Mouse (Mus musculus) layer of hippocampus, adult 18-20 months (tissue): ENCODE data around the gene Vil1. TPM values are rescaled to one million over a fixed set of nuclear protein-coding genes. Genes with fewer than 3 reads are reported as not detected.

Experiments
- DNase-seq, 2 experiments: peaks; one replicate each; pipeline ENCODE4 v3.0.0; 2022; ENCODE audit warnings: low spot score in 2 of 2
- long read RNA-seq: library from polyadenylated mRNA; stranded (forward); transcript quantifications from one replicate; pipeline ENCODE4 v2.0.0, GENCODE M21; 2021
- total RNA-seq, 2 experiments: library from RNA; stranded (reverse); gene quantifications; 2 replicates each; pipeline ENCODE4 v1.2.3; 2021

The Vil1 gene
- total RNA-seq, result under 1 TPM; 0.32 to 0.36 TPM
- long read RNA-seq, partial matches to known transcripts, result 1 of 29 reads
- long read RNA-seq, other reads (novel, unspliced or antisense), result 28 of 29 reads

GRCm38 (mm10) chr1:74408589-74409504 is at the start of gene Vil1:
Gene Vil1, plus strand, starts transcription at chr1:74409376.
- DNase-seq, result no peak

GRCm38 (mm10) chr1:74359952-74360517 is 49.1 kb upstream of the Vil1 start:
- DNase-seq, result no peak

GRCm38 (mm10) chr1:74361812-74362211 is 47.4 kb upstream of the Vil1 start, which contains the start of gene Catip:
Gene Catip, plus strand, starts transcription at chr1:74362108.
- peak; percentile 60 to 87 for DNase-seq

- DNase-seq, result peak in 1 of 2 experiments; percentile 22
Measured at GRCm38 (mm10) chr1:74362325-74363229, 46.6 kb upstream of the Vil1 start.

- no peak for DNase-seq
Measured at GRCm38 (mm10) chr1:74363437-74363836, 45.7 kb upstream of the Vil1 start.

- DNase-seq, result no peak
Measured at GRCm38 (mm10) chr1:74364270-74364669, 44.9 kb upstream of the Vil1 start.

GRCm38 (mm10) chr1:74367886-74368645 is 41.1 kb upstream of the Vil1 start:
- DNase-seq, result peak in 1 of 2 experiments; percentile 36

GRCm38 (mm10) chr1:74370040-74370439 is 39.1 kb upstream of the Vil1 start:
- DNase-seq, result no peak

GRCm38 (mm10) chr1:74373372-74373771 is 35.8 kb upstream of the Vil1 start:
- no peak for DNase-seq

GRCm38 (mm10) chr1:74374980-74375379 is 34.2 kb upstream of the Vil1 start, which contains the start of gene Slc11a1:
Gene Slc11a1, plus strand, starts transcription at chr1:74375195.
- DNase-seq, result no peak

GRCm38 (mm10) chr1:74375561-74375960 is 33.6 kb upstream of the Vil1 start:
- no peak for DNase-seq

- DNase-seq, result no peak
Measured at GRCm38 (mm10) chr1:74376396-74376795, 32.8 kb upstream of the Vil1 start.

- no peak for DNase-seq
Measured at GRCm38 (mm10) chr1:74379058-74379504, 30.1 kb upstream of the Vil1 start.

- DNase-seq, result no peak
Measured at GRCm38 (mm10) chr1:74380484-74380883, 28.7 kb upstream of the Vil1 start.

- no peak for DNase-seq
Measured at GRCm38 (mm10) chr1:74381588-74382021, 27.6 kb upstream of the Vil1 start.

GRCm38 (mm10) chr1:74383385-74383784 is 25.8 kb upstream of the Vil1 start:
- DNase-seq, result no peak

- DNase-seq, result no peak
Measured at GRCm38 (mm10) chr1:74384525-74384924, 24.7 kb upstream of the Vil1 start.

- no peak for DNase-seq
Measured at GRCm38 (mm10) chr1:74385064-74385463, 24.1 kb upstream of the Vil1 start.

GRCm38 (mm10) chr1:74385531-74385930 is 23.6 kb upstream of the Vil1 start:
- no peak for DNase-seq

GRCm38 (mm10) chr1:74386363-74386713 is 22.8 kb upstream of the Vil1 start:
- no peak for DNase-seq
